Mouse (Mus musculus) neural tube, embryonic 13.5 days (tissue): ENCODE results near the gene Gm20388. TPM values are rescaled to one million over a fixed set of nuclear protein-coding genes. Genes with fewer than 3 reads are reported as not detected.

ENCODE experiments used
- ATAC-seq: fragments of 200-750 bp; cut with Nextera tagmentation; 2 replicates; pipeline ENCODE4 v1.8.0; 2017; ENCODE audit warnings: low read depth, mild to moderate bottlenecking, moderate TSS enrichment, moderate library complexity
- H3K27ac ChIP-seq: fragments of 300-500 bp; sonication (generic); replicated peaks from 2 replicates; pipeline ENCODE4 v1.5.1; 2015; ENCODE audit warnings: moderate library complexity, mild to moderate bottlenecking, inconsistent platforms
- H3K27me3 ChIP-seq: fragments of 300-500 bp; sonication (generic); 2 replicates; pipeline ENCODE4 v1.6.1; 2015; ENCODE audit warnings: mild to moderate bottlenecking, inconsistent platforms
- H3K36me3 ChIP-seq: fragments of 300-500 bp; sonication (generic); 2 replicates; pipeline ENCODE4 v1.6.1; 2015; ENCODE audit warnings: mild to moderate bottlenecking, inconsistent platforms
- H3K4me1 ChIP-seq: fragments of 300-500 bp; sonication (generic); replicated peaks from 2 replicates; pipeline ENCODE4 v1.6.1; 2015; ENCODE audit warnings: inconsistent platforms
- H3K4me2 ChIP-seq: fragments of 300-500 bp; sonication (generic); 2 replicates; pipeline ENCODE4 v1.6.1; 2015; ENCODE audit warnings: inconsistent platforms, mild to moderate bottlenecking, moderate library complexity
- H3K4me3 ChIP-seq: fragments of 300-500 bp; sonication (generic); 2 replicates; pipeline ENCODE4 v1.5.1; 2015; ENCODE audit warnings: mild to moderate bottlenecking, inconsistent platforms
- H3K9ac ChIP-seq: fragments of 300-500 bp; sonication (generic); 2 replicates; pipeline ENCODE4 v1.6.1; 2015; ENCODE audit warnings: moderate library complexity, mild to moderate bottlenecking, inconsistent platforms
- H3K9me3 ChIP-seq: fragments of 300-500 bp; sonication (generic); 2 replicates; pipeline ENCODE4 v1.6.1; 2016; ENCODE audit warnings: inconsistent platforms
- WGBS: fragments of 180-500 bp; shearing (Covaris S2); methylation state at CpG from one replicate; pipeline ENCODE4 v1.1.7; 2015; 5-methylcytosine and 5-hydroxymethylcytosine counted together
- polyA plus RNA-seq: library from polyadenylated mRNA; unstranded; fragments of >200 nt; fragmentation: Nextera tagmentation; extraction: Ambion mirVana; gene quantifications from 2 replicates; pipeline ENCODE4 v1.2.1, GENCODE M21; 2015

The Gm20388 gene
- polyA plus RNA-seq, 1 experiment from 2014 or later = 0.27 TPM

DNA sequence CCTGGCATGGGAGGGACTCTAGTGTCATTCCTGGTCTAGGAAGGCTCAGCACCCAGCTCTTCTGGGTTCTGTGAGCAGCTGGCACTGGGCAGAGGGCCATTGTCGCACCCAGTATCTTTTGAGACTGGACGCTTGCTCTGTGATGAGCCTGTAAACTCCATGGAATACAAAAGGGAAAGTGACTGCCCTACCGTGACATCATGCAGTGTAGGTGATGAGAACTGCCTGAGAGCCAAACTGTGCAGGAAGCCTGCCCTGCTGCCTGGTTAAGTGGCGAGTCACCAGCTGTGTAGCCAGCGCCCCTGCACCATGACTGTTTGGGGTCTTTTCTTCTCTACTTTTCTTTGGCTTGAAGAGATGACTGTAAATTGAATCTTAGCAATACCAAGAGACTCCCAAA is 2191.2 kb downstream of the Gm20388 start:
- no peak for ATAC-seq
- Histone ChIP-seq H3K4me1 (peaks cover 33% of the 10 kb centered on the region), H3K9ac (no peak overlapping the region), H3K9me3 (no peaks in the 10 kb centered on the region), H3K4me2 (no peak overlapping the region), H3K27ac (no peak overlapping the region), H3K4me3 (no peak overlapping the region), H3K27me3 (no peaks in the 10 kb centered on the region), H3K36me3 (no peaks in the 10 kb centered on the region)
- 59% methylated on average over 5 of the region's 5 CpGs for WGBS

DNA sequence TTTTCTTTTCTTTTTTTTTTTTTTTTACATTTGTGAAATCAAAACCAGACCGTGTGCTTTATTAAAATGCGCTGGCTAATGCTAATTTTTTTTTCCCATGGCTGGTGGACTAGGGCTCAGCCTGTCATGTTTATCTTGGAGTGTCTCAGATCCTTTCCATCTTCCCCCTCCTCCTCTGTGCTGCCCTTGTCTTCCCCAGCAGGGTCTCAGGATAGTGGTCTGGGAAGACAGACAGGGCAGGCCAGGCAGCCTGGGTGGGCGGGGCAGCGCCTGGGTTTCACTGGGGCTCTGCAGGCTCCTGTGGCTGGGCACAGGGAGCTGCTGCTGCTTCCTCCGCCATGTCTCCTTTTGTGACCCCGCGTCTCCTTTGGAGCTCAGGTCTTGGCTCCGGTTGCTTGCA is 2191.6 kb downstream of the Gm20388 start:
- ATAC-seq = no peak
- Histone ChIP-seq H3K27me3 (no peaks in the 10 kb centered on the region), H3K4me3 (no peak overlapping the region), H3K9ac (no peak overlapping the region), H3K27ac (no peak overlapping the region), H3K4me2 (no peak overlapping the region), H3K4me1 (peaks cover 37% of the 10 kb centered on the region), H3K9me3 (no peaks in the 10 kb centered on the region), H3K36me3 (no peaks in the 10 kb centered on the region)
- WGBS = 37% methylated on average over 8 of the region's 8 CpGs

DNA sequence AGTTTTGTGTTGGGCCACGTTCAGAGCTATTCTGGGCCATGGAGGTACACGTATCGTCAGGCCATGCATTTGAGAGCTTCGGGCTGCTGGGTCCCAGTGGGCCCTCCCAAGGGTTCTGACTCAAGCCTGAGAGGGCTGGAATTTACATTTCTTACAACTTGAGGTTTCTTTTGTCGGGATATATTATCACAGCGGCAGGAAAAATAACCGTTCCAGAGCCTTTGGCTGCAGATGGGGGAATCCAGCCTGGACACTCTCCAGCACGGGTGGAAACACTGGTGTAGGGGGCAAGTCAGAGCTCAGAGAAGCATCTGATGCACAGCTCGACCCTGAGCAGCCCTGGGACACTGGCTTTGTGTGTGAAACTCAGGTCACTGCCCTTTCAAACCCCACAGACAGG is 2192.6 kb downstream of the Gm20388 start:
- Histone ChIP-seq H3K4me3 (no peak overlapping the region), H3K4me2 (no peak overlapping the region), H3K4me1 (peaks cover 37% of the 10 kb centered on the region), H3K9me3 (no peaks in the 10 kb centered on the region), H3K27me3 (no peaks in the 10 kb centered on the region), H3K36me3 (no peaks in the 10 kb centered on the region), H3K27ac (no peak overlapping the region), H3K9ac (no peak overlapping the region)
- 61% methylated on average over 9 of the region's 9 CpGs for WGBS
- ATAC-seq = no peak

DNA sequence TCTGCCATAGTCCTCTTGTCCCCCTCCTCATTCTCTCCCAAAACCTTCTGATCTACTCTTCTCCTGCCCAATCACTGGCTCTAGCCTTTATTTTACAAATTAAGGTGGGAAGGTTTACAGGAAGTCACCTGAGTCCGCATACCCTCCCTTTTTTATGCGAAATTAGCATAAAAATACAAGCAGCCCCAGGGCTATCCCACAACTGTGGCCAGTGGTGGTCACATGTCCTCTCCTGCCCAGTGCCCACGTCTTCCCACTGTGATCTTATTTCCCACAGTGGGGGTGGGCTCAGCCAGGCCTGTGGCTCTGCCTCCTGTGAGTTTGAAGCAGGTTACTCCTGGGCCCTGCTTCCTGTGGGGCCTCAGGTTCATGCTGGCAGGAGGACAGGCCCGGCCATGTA is 2194.0 kb downstream of the Gm20388 start:
- Histone ChIP-seq H3K9me3 (no peaks in the 10 kb centered on the region), H3K4me1 (peaks cover 37% of the 10 kb centered on the region), H3K4me2 (no peak overlapping the region), H3K27ac (no peak overlapping the region), H3K9ac (no peak overlapping the region), H3K36me3 (no peaks in the 10 kb centered on the region), H3K4me3 (no peak overlapping the region), H3K27me3 (no peaks in the 10 kb centered on the region)
- ATAC-seq = no peak
- 67% methylated on average over 4 of the region's 4 CpGs for WGBS

DNA sequence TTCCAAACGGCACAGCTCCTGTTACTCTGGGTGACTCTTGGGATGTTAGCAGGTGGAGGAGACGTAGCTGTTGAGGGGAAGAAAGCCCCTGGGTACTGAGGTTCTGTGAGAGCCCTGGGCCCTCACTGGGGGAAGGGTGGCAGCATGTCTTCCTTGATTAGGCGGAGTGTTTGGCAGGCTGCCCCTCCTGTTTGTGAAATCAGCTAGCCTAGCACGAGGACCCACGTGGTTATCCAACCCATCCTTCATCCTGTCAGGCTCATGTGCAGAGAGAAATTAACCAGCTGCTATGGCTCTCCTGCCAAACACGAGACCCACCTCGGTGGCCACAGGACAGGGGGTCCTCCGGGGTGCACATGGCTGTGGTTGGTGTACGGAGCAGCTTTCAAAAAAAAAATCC is 2195.6 kb downstream of the Gm20388 start:
- 34% methylated on average over 9 of the region's 9 CpGs for WGBS
- no peak overlapping the region for H3K4me3 ChIP-seq

DNA sequence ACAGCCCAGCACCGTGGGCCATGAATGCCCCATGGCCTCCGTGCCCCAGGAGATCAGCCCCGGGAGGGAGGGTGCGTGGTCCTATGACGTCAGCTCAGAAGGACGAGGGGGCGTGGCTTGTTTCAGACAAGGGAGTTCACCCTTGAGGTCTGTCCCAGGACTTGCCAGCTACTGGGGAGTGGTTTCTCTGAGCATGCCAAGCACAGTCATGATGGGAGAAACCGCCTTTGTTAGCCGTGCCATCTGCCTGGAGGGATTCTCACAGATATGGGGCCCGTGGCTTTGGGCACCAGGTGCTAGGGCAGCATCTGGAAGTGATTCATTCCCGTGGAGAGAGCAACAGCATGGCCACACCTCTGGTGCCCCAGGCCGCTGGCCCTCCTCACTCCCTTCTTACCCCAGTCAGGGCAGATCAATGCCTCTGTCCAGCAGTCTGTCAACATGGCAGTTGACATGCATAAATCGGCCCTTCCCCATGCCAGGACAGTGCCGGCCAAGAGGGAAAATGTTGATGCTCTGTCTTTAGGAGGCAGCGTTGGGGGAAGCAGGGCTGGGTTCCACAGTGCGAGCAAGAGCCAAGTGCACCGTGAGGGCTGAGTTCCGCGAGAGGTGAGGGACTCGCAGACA is 2199.7 kb downstream of the Gm20388 start:
- H3K4me1 ChIP-seq = peaks cover 33% of the 10 kb centered on the region
- H3K9me3 ChIP-seq = no peaks in the 10 kb centered on the region
- H3K36me3 ChIP-seq = no peaks in the 10 kb centered on the region
- no peaks in the 10 kb centered on the region for H3K27me3 ChIP-seq
- ATAC-seq = no peak
- WGBS = 66% methylated on average over 20 of the region's 20 CpGs
- no peak overlapping the region for H3K9ac ChIP-seq
- H3K4me2 ChIP-seq = no peak overlapping the region
- H3K27ac ChIP-seq = no peak overlapping the region
- H3K4me3 ChIP-seq = no peak overlapping the region

More for the DNA sequence above, 2195.6 kb downstream of the Gm20388 start:
- no peaks in the 10 kb centered on the region for H3K9me3 ChIP-seq
- peak; percentile 71 for ATAC-seq
- H3K36me3 ChIP-seq = no peaks in the 10 kb centered on the region
- no peak overlapping the region for H3K9ac ChIP-seq
- peaks cover 43% of the 10 kb centered on the region for H3K4me1 ChIP-seq
- H3K27me3 ChIP-seq = no peaks in the 10 kb centered on the region
- H3K27ac ChIP-seq = no peak overlapping the region
- H3K4me2 ChIP-seq = no peak overlapping the region

DNA sequence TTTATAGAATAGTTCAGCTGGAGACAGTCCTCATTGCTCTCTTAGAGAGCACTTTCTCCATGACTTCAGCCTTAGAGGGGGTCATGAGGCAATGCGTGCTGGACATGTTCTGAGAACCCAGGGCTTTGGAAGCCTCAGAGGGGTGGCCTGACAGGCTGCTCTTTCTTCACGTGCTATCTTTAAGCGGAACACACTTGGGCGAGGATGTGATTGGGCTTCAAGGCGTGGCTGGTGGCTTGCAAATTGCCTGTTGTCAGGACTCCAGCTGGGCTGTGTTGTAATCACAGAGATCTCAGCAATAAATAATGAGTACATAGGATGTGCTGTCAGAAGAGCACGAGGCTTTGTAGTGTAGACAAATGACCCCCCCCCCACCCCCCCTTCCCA is 2200.2 kb downstream of the Gm20388 start:
- no peak for ATAC-seq
- 16% methylated on average over 6 of the region's 6 CpGs for WGBS
- no peak overlapping the region for H3K27ac ChIP-seq

DNA sequence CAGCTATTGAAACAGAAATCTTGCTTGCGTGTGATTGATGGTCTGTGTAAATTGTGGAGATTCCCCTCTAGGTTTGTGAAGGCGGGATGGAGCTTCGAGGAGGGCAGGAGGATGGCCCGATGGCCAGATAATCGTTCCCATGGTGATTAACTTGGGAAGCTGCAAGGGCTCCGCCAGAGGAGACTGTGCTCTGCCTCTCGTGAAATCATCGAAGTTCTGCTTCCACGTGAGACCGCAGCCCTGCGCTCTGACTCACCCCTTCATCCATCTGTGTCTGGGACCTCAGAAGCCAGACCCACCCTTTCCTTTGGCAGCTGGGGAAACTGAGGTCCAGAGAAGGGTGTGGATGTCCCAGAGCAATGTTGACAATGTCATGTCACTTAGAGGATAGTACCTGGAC is 2201.1 kb downstream of the Gm20388 start:
- Histone ChIP-seq H3K4me2 (no peak overlapping the region), H3K36me3 (no peaks in the 10 kb centered on the region), H3K4me3 (no peak overlapping the region), H3K9ac (no peak overlapping the region), H3K9me3 (no peaks in the 10 kb centered on the region), H3K27ac (no peak overlapping the region), H3K27me3 (no peaks in the 10 kb centered on the region), H3K4me1 (peaks cover 21% of the 10 kb centered on the region)
- ATAC-seq = no peak
- WGBS = 47% methylated on average over 11 of the region's 11 CpGs

More for the DNA sequence above, 2200.2 kb downstream of the Gm20388 start:
- Histone ChIP-seq H3K36me3 (no peaks in the 10 kb centered on the region), H3K9ac (no peak overlapping the region), H3K9me3 (no peaks in the 10 kb centered on the region), H3K4me3 (no peak overlapping the region), H3K4me2 (no peak overlapping the region), H3K27me3 (no peaks in the 10 kb centered on the region), H3K4me1 (peaks cover 30% of the 10 kb centered on the region)

DNA sequence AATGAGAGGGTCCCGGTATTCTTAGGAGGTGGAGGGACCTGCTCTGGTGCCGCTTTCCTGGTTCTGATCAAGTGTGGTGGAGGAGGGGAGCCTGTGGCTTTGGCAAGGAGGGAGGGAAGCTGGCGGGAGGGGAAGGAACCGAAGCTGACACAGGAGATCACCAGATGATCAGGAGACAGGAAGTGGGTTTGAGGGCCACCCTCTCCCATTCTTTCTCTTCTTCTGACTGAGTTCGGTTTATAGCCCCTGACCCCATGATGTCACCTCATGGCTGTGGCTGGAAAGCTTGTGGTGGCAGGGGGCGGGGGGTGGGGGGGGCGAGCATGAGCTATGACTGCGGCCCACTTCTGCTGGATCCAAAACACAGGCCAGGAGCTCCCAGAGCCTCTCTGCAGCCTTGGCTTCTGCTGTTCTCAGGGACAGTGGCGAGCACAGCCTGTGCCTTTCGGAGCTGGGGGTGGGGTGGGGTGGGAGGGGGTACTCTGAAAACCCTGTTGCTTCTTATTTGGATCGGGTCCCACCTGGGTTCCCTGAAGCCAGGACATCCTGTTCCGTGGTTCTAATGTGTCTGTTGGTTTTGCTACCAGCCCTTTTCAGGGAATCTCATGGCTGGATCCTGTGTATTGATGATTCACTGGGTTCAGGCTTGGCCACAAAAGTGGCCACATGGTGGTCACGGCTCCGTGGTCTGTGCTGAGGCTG is 2201.8 kb downstream of the Gm20388 start:
- Histone ChIP-seq H3K9me3 (no peaks in the 10 kb centered on the region), H3K9ac (no peak overlapping the region), H3K4me1 (peaks cover 16% of the 10 kb centered on the region; the same call in 1 of the 2 replicates), H3K4me3 (no peak overlapping the region), H3K27ac (no peak overlapping the region), H3K36me3 (no peaks in the 10 kb centered on the region), H3K4me2 (no peak overlapping the region), H3K27me3 (no peaks in the 10 kb centered on the region)
- 80% methylated on average over 14 of the region's 14 CpGs for WGBS
- no peak for ATAC-seq

DNA sequence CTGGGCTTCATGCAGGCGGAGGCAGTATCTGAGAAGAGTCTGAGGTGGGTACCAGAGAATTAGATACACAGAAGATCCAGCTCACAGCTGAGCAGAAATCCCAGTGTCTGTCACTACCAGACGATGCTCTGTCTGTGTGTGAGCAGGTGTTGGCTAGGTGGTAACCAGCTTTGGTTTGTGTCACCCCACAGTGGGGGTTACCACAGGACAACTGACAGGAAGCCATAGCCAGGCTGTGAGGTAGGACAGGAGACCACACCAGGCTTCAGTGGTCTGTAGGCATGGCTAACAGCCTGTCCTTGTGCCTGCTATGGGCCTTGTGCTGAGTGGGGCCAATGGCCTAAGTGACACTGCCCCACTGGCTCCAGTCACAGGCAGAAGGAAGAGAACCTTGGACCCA is 2204.2 kb downstream of the Gm20388 start:
- ATAC-seq = no peak
- Histone ChIP-seq H3K9me3 (no peaks in the 10 kb centered on the region), H3K4me3 (no peak overlapping the region), H3K27ac (no peak overlapping the region), H3K27me3 (no peaks in the 10 kb centered on the region), H3K4me2 (no peak overlapping the region), H3K4me1 (peaks cover 16% of the 10 kb centered on the region; the same call in 1 of the 2 replicates), H3K9ac (no peak overlapping the region), H3K36me3 (no peaks in the 10 kb centered on the region)
- WGBS = 94% methylated on average over 2 of the region's 2 CpGs

DNA sequence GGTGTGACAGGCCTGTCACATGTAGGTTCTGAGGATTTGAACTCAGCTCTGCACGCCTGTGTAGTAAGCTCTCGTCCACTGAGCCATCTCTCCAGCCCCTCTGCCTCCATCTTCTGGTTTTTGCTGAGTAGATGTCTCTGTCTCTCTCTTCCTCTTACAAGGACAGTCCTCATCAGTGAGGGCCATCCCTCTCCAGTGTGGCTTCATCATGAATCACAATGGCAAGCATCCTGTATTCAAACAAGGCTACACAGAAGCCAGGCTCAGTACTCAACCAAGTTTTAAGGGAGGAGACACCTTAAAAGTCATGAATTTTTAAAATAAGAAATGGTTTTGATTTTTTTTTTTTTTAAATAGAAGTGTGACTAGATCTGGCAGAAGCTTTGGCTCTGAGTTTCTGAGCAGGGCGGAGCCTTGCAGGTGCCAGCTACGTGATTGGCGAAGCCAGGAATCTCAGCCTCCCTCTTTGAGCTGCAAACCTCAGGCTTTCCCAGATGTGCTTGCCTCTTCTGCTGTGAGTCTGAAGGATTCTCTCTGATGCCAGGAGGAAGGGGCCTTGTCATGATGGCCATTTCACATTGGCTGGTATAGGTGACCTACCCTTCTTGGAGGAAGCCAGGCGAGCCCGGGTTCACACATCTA is 2206.2 kb downstream of the Gm20388 start:
- no peaks in the 10 kb centered on the region for H3K27me3 ChIP-seq
- WGBS = 91% methylated on average over 7 of the region's 7 CpGs
- H3K27ac ChIP-seq = no peak overlapping the region
- H3K9ac ChIP-seq = no peak overlapping the region
- no peak for ATAC-seq
- no peak overlapping the region for H3K4me3 ChIP-seq
- H3K36me3 ChIP-seq = no peaks in the 10 kb centered on the region
- no peaks in the 10 kb centered on the region for H3K9me3 ChIP-seq
- no peaks in the 10 kb centered on the region for H3K4me1 ChIP-seq
- H3K4me2 ChIP-seq = no peak overlapping the region

DNA sequence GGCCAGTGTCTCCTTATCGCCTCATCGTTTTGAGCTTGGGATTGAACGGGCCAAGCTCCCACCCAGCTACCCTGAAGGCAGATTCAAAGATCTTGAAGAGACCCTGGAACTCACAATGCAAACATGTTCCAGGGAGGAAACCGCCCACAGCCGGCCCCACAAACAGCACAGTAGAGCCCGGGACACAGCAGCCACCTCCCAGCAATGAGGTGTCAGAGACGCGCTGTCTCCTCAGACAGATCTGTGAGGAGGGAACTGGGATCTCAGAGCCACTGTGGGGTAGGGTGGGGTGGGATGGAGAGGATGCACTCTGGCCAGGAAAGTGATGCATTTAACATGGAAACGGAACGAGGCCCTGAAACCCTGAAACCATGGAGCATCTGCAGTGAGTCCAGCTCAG is 2207.5 kb downstream of the Gm20388 start:
- Histone ChIP-seq H3K4me1 (no peaks in the 10 kb centered on the region), H3K4me2 (no peak overlapping the region), H3K9ac (no peak overlapping the region), H3K36me3 (no peaks in the 10 kb centered on the region), H3K27me3 (no peaks in the 10 kb centered on the region), H3K4me3 (no peak overlapping the region), H3K27ac (no peak overlapping the region), H3K9me3 (no peaks in the 10 kb centered on the region)
- 86% methylated on average over 10 of the region's 10 CpGs for WGBS
- ATAC-seq = no peak
